Mouse (Mus musculus): Measurements from ENCODE around the gene Ly6g6e. TPM values are rescaled to one million over a fixed set of nuclear protein-coding genes. Genes with fewer than 3 reads are reported as not detected.

Ly6g6e gene
- polyA plus RNA-seq, 1 experiment from 2014 or later, result 0.72 TPM

DNA sequence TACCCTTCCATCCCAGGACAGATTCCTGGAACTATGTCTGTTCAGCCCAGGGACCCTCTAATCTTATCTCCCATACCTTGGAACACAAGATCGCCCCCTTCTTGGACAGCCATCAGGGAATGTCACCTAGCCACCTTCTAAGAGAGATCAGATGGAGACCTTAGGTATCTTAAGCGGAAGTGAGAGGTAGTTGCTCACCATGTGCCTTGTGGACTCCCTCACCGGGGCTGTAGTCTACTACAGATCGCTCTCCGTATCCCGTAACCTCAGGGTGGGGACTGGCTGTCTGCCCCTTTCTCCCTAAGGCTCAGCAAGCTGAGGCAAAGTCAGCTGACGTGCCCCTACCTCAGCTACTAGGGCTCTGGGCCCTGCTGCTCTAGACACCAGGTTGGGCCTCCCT is 27.4 kb downstream of the Ly6g6e start:
- Histone ChIP-seq H3K27me3 (ENCODE audit: control insufficient read depth, insufficient read depth, low read length) (no peaks in the 10 kb centered on the region), H3K27ac (ENCODE audit: low read length) (no peak overlapping the region), H3K9ac (ENCODE audit: low read length) (no peak overlapping the region), H3K9me3 (replicated peaks; ENCODE audit: control insufficient read depth, low read length) (no peaks in the 10 kb centered on the region), H3K4me2 (ENCODE audit: low read depth, low read length) (no peak overlapping the region), H3K4me1 (ENCODE audit: control insufficient read depth, insufficient read depth, low read length) (peaks cover 6% of the 10 kb centered on the region; the same call in 1 of the 2 replicates), H3K36me3 (ENCODE audit: control insufficient read depth, insufficient read depth) (peaks cover 22% of the 10 kb centered on the region), H3K4me3 (ENCODE audit: low read length) (no peak overlapping the region)
- WGBS, result 83% methylated on average over 7 of the region's 7 CpGs
- no peak for ATAC-seq (replicated peaks; ENCODE audit: extremely low read depth, insufficient read depth, low FRiP score)

DNA sequence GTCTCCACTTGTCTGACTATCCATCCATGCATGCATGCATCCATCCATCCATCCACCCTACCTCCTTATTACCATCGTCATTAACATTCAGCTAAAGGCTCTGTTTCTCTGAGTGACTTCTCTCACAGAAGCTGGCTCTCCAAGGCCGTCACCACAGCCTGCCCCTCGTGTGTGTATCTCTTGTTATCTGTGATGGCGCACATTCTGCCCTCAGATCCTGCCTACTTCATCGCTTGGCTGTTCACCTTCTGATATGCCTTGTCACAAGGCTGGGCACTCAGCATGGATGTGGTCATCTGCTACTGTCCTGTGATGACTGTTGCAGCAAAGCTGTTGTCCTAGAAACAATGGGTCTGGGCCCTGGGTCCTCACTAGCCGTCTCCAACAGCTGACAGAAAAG is 28.1 kb downstream of the Ly6g6e start:
- Histone ChIP-seq H3K4me1 (ENCODE audit: control insufficient read depth, insufficient read depth, low read length) (peaks cover 6% of the 10 kb centered on the region; the same call in 1 of the 2 replicates), H3K27me3 (ENCODE audit: control insufficient read depth, insufficient read depth, low read length) (no peaks in the 10 kb centered on the region), H3K9me3 (replicated peaks; ENCODE audit: control insufficient read depth, low read length) (no peaks in the 10 kb centered on the region), H3K4me3 (ENCODE audit: low read length) (no peak overlapping the region), H3K4me2 (ENCODE audit: low read depth, low read length) (no peak overlapping the region), H3K36me3 (ENCODE audit: control insufficient read depth, insufficient read depth) (peaks cover 18% of the 10 kb centered on the region), H3K9ac (ENCODE audit: low read length) (no peak overlapping the region), H3K27ac (ENCODE audit: low read length) (no peak overlapping the region)
- no peak for ATAC-seq (replicated peaks; ENCODE audit: extremely low read depth, insufficient read depth, low FRiP score)
- WGBS, result 54% methylated on average over 6 of the region's 6 CpGs

DNA sequence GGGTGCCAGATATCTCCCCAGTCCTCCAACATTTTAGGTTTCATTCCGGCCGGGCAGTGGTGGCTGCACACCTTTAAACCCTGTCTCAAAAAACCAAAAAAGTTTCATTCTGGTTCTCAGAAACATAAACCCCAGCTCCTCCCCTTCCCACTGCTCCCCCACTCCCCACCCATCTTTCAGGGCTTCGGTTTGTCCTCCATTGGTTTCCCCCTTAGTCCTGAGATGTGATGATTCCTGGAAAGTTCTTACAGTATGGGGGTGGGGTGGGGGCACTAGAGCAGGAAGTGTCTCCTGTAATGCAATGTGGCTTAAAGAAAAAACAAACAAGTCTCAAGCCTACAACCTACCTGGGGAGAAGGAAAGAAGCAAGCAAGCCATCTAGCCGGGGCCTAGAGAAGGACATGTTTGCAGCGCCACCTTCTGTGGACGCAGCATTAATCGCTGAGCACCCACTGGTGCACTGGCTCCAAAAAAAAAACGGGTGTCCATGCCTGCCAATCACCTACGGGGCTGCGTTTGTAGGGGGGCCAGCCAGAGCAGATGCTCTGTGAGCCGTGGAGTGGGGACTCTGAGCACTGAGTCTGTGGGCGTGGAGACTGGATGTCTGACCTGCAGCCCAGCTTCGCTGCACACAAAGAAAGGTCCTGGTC is 29.2 kb downstream of the Ly6g6e start:
- Histone ChIP-seq H3K9ac (ENCODE audit: low read length) (no peak overlapping the region), H3K36me3 (ENCODE audit: control insufficient read depth, insufficient read depth) (peaks cover 12% of the 10 kb centered on the region), H3K4me2 (ENCODE audit: low read depth, low read length) (no peak overlapping the region), H3K27me3 (ENCODE audit: control insufficient read depth, insufficient read depth, low read length) (no peaks in the 10 kb centered on the region), H3K27ac (ENCODE audit: low read length) (no peak overlapping the region), H3K9me3 (replicated peaks; ENCODE audit: control insufficient read depth, low read length) (no peaks in the 10 kb centered on the region), H3K4me3 (ENCODE audit: low read length) (no peak overlapping the region), H3K4me1 (ENCODE audit: control insufficient read depth, insufficient read depth, low read length) (peaks cover 6% of the 10 kb centered on the region; the same call in 1 of the 2 replicates)
- no peak for ATAC-seq (replicated peaks; ENCODE audit: extremely low read depth, insufficient read depth, low FRiP score)
- 28% methylated on average over 13 of the region's 13 CpGs for WGBS

DNA sequence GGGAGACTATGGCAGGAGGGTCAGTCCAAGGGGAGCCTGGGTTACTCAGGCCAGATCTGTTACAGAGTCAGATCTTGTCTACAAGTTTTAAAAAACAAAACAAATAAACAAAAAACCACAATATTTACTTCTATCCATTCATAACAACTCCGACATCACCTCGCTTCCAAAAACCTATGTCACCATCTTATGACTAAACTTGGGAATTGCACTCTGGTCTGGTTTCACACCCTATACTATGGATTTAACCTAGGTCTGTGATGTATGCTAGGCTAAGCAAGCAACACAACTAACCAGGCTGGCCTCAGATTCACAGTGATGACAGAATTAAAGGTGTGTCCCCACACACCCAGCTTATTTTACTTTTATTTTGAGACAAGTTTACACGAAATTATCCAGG is 29.8 kb downstream of the Ly6g6e start:
- no peak for ATAC-seq (replicated peaks; ENCODE audit: extremely low read depth, insufficient read depth, low FRiP score)
- H3K9me3 ChIP-seq (replicated peaks; ENCODE audit: control insufficient read depth, low read length), result no peaks in the 10 kb centered on the region
- H3K4me2 ChIP-seq (ENCODE audit: low read depth, low read length), result no peak overlapping the region
- H3K9ac ChIP-seq (ENCODE audit: low read length), result no peak overlapping the region
- no peaks in the 10 kb centered on the region for H3K27me3 ChIP-seq (ENCODE audit: control insufficient read depth, insufficient read depth, low read length)
- 64% methylated on average over 3 of the region's 3 CpGs for WGBS
- H3K36me3 ChIP-seq (ENCODE audit: control insufficient read depth, insufficient read depth), result peaks cover 6% of the 10 kb centered on the region
- H3K4me3 ChIP-seq (ENCODE audit: low read length), result no peak overlapping the region
- no peak overlapping the region for H3K27ac ChIP-seq (ENCODE audit: low read length)
- H3K4me1 ChIP-seq (ENCODE audit: control insufficient read depth, insufficient read depth, low read length), result peaks cover 6% of the 10 kb centered on the region; the same call in 1 of the 2 replicates

DNA sequence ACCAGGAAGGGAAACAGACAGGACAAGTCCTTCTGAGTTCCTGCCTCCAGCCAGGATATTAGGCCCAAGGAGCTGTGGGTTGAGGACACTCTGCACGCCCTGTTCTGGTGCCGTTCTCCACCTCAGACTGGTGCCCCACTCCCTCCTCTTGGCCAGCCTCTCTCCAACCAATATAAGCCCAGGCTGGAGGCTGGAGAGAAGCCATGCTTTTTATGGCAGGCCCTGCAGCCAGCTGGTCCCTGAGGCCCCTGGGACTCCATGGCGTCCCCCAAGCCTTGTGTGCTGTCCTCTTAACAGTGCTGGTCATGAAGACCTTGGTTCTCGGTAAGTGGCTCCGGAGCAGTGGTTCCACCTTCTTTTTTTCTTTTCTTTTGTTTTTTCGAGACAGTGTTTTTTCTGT is 31.4 kb downstream of the Ly6g6e start, which contains the start of gene Ly6g5c:
Gene Ly6g5c (plus strand): TSS at position 183 of the 400 bp plus-strand sequence.
- 77% methylated on average over 6 of the region's 6 CpGs for WGBS
- no peaks in the 10 kb centered on the region for H3K27me3 ChIP-seq (ENCODE audit: control insufficient read depth, insufficient read depth, low read length)
- H3K4me1 ChIP-seq (ENCODE audit: control insufficient read depth, insufficient read depth, low read length), result peaks cover 3% of the 10 kb centered on the region; the same call in 1 of the 2 replicates
- H3K4me2 ChIP-seq (ENCODE audit: low read depth, low read length), result no peak within 1 kb of the TSS
- H3K36me3 ChIP-seq (ENCODE audit: control insufficient read depth, insufficient read depth), result no peaks in the 10 kb centered on the region
- no peak for ATAC-seq (replicated peaks; ENCODE audit: extremely low read depth, insufficient read depth, low FRiP score)
- H3K4me3 ChIP-seq (ENCODE audit: low read length), result no peak within 1 kb of the TSS
- H3K27ac ChIP-seq (ENCODE audit: low read length), result no peak within 1 kb of the TSS
- H3K9me3 ChIP-seq (replicated peaks; ENCODE audit: control insufficient read depth, low read length), result no peaks in the 10 kb centered on the region
- H3K9ac ChIP-seq (ENCODE audit: low read length), result no peak within 1 kb of the TSS

DNA sequence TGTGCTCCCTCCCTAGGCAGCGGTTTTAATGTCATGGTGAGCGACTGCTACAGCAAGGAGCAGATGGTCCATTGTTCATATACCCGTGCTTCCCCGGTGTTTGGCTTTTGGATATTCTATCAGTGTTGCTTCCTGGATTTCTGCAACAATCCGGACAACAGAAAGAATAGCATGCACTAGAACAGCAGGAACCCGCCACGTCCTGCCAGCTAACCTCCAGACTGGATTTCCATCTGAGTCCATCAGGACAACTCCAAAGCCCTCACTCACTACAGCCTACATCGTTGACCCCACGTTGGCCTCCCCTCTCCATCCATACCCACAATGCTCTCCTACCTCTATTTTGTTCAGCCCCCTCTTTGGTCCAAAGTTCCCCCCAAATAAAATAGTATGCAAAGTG is 35.1 kb downstream of the Ly6g6e start:
- Histone ChIP-seq H3K27me3 (ENCODE audit: control insufficient read depth, insufficient read depth, low read length) (no peaks in the 10 kb centered on the region), H3K4me2 (ENCODE audit: low read depth, low read length) (peak overlapping the region; percentile 22)
- peak; percentile 24; the same call in 1 of the 2 replicates for ATAC-seq (replicated peaks; ENCODE audit: extremely low read depth, insufficient read depth, low FRiP score)

DNA sequence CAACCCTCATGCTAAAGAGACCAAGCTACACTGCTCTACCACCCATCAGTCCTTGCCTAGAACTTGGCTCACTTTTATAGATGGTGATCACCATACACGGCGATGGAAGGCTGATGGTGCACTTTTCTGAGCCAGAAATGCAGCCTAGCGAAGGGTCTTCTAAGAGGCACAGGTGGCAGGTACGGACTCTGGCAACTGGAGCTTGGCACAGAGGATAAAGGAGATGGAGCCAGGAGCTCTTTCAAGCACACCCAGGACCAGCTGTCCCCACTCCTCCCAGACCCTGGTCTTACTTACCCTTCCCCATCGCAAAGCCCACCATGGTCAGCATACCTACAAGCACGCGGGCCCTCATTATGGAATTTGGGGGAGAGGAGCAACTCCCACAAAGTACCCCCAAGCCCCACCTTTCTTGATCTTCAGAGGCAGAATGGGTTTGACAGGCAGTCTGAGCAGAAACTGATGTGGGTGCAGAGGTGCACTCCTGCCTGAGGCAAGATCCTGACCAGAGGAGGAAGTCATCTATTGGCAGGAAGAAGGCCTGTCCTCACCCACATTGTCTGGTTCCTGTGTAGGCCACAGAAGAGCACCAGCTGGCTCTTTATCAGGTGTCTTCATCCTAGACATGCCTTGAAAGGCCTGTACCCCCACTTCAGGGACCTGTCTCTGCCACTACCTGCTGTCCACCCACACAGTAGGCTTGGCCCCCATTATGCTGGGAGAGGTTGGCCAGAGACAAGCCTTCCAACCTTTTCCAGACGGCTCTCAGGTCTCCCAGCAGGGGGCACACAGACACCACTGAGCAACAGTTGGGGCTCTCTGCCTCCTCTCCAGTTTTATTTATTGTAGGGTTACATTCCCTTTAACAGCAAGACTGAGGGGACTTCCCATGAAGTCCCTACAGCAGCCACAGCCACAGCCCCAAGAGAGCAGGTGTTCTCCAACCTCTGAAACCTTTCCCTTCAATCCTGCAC is 38.6 kb downstream of the Ly6g6e start, which contains the start of gene Ly6g5b:
Gene Ly6g5b (minus strand): TSS at position 383 of the 974 bp plus-strand sequence.
- no peak within 1 kb of the TSS for H3K4me2 ChIP-seq (ENCODE audit: low read depth, low read length)

More for the DNA sequence above, 35.1 kb downstream of the Ly6g6e start:
- Histone ChIP-seq H3K4me3 (ENCODE audit: low read length) (no peak overlapping the region), H3K36me3 (ENCODE audit: control insufficient read depth, insufficient read depth) (peaks cover 11% of the 10 kb centered on the region), H3K9me3 (replicated peaks; ENCODE audit: control insufficient read depth, low read length) (no peaks in the 10 kb centered on the region), H3K27ac (ENCODE audit: low read length) (peak overlapping the region; percentile 48; the same call in 1 of the 2 replicates), H3K9ac (ENCODE audit: low read length) (no peak overlapping the region), H3K4me1 (ENCODE audit: control insufficient read depth, insufficient read depth, low read length) (no peaks in the 10 kb centered on the region)
- WGBS, result 68% methylated on average over 9 of the region's 9 CpGs

DNA sequence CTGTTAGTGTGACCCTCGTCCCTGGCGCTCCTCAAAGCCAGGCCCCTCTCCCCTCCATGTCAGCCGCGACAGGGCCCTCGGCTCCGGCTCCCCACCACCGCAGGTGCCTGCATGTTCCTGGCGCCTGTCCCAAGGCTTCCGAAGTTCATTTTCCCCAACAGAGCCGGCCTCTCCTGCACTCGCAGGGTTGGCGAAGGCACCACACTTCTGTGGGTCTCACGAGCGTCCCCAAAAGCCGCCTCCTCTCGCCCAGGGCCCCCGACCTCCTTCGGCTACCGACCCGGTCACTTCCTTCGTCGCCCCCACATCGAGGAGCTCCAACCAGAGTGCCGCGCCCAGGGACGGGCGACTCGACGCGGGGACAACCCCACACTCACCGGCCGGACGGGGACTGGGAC is 44.0 kb downstream of the Ly6g6e start:
- Histone ChIP-seq H3K36me3 (ENCODE audit: control insufficient read depth, insufficient read depth) (peaks cover 31% of the 10 kb centered on the region), H3K4me2 (ENCODE audit: low read depth, low read length) (peak overlapping the region; percentile 88), H3K27me3 (ENCODE audit: control insufficient read depth, insufficient read depth, low read length) (no peaks in the 10 kb centered on the region), H3K4me1 (ENCODE audit: control insufficient read depth, insufficient read depth, low read length) (peaks cover 18% of the 10 kb centered on the region), H3K4me3 (ENCODE audit: low read length) (peak overlapping the region; percentile 78), H3K27ac (ENCODE audit: low read length) (peak overlapping the region; percentile 72), H3K9ac (ENCODE audit: low read length) (peak overlapping the region; percentile 78), H3K9me3 (replicated peaks; ENCODE audit: control insufficient read depth, low read length) (no peaks in the 10 kb centered on the region)
- WGBS, result under 1% methylated on average over 33 of the region's 33 CpGs
- 0 out of 2 replicates have a peak, but pooled peaks have one; percentile 4 for ATAC-seq (replicated peaks; ENCODE audit: extremely low read depth, insufficient read depth, low FRiP score)

More for the DNA sequence above, 38.6 kb downstream of the Ly6g6e start, which contains the start of gene Ly6g5b:
- Histone ChIP-seq H3K4me3 (ENCODE audit: low read length) (no peak within 1 kb of the TSS), H3K36me3 (ENCODE audit: control insufficient read depth, insufficient read depth) (peaks cover 33% of the 10 kb centered on the region), H3K27me3 (ENCODE audit: control insufficient read depth, insufficient read depth, low read length) (no peaks in the 10 kb centered on the region), H3K9me3 (replicated peaks; ENCODE audit: control insufficient read depth, low read length) (no peaks in the 10 kb centered on the region), H3K27ac (ENCODE audit: low read length) (no peak within 1 kb of the TSS), H3K9ac (ENCODE audit: low read length) (no peak within 1 kb of the TSS), H3K4me1 (ENCODE audit: control insufficient read depth, insufficient read depth, low read length) (peaks cover 8% of the 10 kb centered on the region)
- WGBS, result 85% methylated on average over 8 of the region's 8 CpGs
- no peak for ATAC-seq (replicated peaks; ENCODE audit: extremely low read depth, insufficient read depth, low FRiP score)
